Mouse (Mus musculus) embryo, embryonic 10 days (tissue): ENCODE results near the gene Hdac9.
A peak's percentile ranks its signal among the peaks of the same experiment; 100 is the strongest.

ENCODE experiments used
- DNase-seq: peaks from one replicate; pipeline ENCODE4 v3.0.0-alpha.2; 2015; ENCODE audit warnings: low spot score

Gene Hdac9

DNA sequence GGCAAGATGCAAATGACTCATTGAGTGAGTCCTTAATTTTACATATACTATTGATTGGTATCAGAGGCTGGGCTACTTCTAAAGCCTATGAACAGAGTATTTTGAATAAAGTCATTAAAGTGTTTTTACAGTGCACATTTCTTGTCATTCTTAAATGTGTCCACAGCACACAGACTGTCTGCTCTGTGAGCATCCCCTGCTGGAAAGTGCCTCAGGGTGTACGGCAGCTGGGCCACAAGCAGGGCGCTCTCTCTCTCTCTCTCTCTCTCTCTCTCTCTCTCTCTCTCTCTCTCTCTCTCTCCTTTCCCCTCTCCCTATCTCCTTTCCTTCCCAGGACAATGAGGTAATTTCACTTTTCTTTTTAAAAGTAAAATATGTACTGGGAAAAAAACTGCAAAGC is 569.4 kb downstream of the Hdac9 start:
- DNase-seq, result no peak

GRCm38 (mm10) chr12:34342761-34343160 is 574.1 kb downstream of the Hdac9 start:
- peak; percentile 38 for DNase-seq

DNA sequence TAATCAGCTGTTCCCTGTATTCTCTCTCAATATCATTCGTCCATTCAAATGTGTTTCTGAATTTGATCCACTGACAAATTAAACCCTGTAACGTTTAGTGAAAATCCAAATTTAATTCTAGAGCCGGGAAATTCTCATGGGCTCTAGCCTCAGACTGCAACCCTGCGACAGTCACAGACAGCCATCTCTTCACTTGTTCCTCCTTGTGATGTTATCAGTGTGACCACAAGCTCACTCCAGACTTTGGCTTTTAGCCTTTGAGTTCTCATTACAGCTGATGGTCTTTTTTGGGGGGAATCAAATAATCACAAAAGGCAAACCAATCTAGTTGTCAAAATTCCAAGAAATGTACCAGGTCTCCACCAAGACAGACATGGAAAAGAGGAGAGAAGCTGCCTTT is 578.0 kb downstream of the Hdac9 start:
- DNase-seq, result no peak

DNA sequence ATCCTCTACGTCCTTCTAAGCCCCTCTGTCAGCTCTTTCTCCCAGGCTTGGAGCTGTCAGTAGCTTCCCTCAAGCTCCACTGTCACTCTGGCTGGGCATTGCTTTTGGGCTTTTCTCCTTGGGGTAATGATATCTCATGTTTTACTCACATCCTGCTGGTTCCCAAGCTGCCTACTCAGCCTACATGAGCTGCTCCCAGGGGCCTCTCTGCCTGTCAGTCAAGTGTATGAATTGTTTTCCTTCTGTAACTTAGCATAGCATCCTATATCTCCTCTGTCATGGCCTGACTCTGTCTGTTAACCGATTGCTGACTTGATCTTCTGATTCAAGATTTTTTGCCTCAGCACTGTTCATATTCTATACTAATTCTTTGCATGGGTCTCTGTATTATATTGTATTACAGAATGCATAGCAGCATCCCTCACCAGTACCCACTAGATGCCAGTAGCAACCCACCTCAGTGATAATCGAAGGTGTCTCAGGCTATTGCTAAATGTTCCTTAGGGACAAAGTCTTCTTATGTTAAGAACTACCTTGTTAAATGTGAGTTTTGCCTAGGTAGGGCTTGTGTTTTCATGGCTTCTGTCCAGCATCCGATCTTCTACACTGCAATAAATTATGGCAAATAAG is 582.3 kb downstream of the Hdac9 start:
- DNase-seq, result peak; percentile 18

DNA sequence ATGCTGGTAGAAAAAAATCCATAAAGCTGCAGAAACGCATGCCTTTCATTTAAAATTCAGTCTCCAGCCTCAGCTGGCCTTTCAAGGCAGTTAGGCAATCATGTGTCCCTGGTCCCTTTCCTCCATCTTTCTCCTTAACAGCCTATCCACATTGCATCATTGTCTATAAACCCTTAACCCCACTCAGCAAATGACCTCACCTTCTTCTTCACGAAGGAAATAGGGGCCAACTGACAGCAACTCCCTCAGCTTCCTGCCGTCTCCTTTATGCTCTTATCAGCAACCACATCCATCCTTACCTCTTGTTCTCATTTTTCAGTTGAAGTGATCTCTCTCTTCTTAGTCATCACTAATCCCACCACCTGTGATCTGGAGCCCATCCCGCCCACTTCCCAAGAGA is 584.0 kb downstream of the Hdac9 start:
- peak; percentile 17 for DNase-seq

GRCm38 (mm10) chr12:34327111-34327510 is 589.8 kb downstream of the Hdac9 start:
- DNase-seq, result no peak

GRCm38 (mm10) chr12:34312113-34312719 is 604.7 kb downstream of the Hdac9 start:
- no peak for DNase-seq

- DNase-seq, result peak; percentile 21
Observed at GRCm38 (mm10) chr12:34305453-34305852, 611.4 kb downstream of the Hdac9 start.

DNA sequence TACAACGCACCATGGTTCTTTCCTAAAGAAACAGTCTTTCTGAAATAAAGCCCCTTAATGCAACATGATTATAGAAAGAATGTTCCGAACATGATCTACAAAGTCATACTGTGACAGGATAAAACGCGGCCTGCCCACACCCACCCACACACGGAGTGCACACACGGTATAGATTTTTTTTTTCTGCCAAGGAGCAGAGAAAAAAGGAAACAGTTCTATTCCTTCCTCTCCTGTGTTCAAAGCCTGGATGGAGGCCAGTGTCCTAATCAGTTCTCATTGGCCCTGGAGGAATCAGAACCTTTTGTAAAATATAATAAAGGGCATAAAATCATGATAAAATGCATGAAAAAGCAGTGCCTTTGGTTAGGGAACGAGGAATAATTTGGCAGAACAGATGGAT is 624.5 kb downstream of the Hdac9 start:
- DNase-seq, result no peak

DNA sequence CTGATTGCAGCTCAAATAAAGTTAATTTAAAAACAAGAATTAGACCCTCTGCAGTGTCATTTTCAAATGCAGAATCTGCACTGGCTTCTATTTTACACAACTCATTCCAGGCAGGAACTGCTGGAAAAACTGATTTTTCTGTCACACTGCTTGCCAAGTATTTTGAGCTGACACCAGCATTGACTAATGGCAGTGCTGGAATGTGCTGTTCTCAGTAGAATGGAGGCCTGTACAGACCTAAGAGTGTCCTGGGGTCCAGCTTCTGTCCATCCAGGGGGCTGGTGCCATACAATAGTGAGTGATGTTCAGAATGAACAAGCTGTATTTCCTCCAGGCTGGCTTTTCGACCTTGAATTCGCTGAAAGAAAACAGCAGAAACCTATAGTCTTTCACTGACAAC is 629.7 kb downstream of the Hdac9 start:
- DNase-seq, result peak; percentile 55

DNA sequence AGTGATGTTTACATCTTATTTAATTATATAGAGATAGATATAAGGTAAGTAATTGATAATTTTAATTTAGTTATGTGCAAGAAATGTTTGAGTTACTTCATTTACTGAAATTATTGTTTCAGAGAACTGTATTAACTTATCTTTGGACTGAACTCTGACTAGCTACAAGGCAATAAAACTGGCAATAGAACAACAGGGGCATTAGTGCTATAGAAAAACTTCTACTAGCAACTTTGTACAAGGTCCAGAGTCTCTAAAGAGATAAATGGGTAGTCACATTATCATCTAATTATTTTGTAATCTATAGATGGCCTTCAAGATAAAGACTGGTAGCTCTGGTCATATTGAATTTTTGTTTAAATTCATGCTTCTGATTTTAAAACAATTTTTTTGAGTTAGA is 632.0 kb downstream of the Hdac9 start:
- DNase-seq, result no peak

GRCm38 (mm10) chr12:34284396-34284795 is 632.5 kb downstream of the Hdac9 start:
- no peak for DNase-seq

- no peak for DNase-seq
Observed at GRCm38 (mm10) chr12:34278822-34279221, 638.1 kb downstream of the Hdac9 start.

GRCm38 (mm10) chr12:34273816-34274215 is 643.1 kb downstream of the Hdac9 start:
- no peak for DNase-seq

DNA sequence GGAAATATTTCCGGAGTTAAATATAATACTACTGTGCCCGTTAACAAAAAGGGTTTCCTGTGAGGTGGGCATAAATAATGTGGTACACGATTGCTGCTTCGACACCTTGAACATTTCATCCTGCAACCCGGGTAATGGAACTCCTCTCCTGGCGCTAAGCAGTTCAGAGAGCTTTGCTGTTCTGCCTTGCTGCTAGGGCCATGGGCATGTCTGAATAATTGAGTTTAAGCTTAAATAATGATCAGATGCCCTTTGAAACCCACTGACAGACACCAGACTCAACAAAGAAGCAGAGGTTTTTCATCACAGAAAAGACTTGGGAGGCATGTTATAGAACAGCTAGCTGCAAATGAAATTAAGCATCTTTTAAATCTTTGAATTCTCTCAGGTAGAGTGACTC is 646.8 kb downstream of the Hdac9 start:
- DNase-seq, result no peak

DNA sequence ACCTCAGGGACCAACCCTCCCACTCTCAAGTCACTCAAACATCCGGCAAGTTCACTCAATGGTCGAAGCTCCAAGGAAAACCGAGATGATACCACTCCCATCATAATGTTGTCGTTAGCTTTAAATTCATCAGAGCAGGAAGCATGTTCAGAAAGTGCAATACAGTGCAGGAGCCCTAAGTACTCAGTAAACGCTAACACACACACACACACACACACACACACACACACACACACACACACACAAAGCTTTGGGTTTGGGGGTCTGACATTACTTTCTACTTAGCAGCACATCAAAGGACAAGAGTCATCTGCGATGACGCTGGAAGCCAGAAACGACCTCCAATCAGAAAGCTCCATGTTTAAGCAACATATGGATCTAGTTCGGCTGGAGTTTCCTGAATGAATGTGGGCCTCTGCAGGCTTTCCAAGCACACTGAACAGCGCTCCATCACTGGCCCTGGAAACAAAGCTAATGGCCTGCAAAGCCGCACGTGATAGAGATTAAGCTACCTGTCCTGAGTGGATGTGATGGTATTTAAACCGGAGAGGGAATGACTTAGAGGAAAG is 647.3 kb downstream of the Hdac9 start:
- peak; percentile 66 for DNase-seq

- no peak for DNase-seq
Observed at GRCm38 (mm10) chr12:34259651-34260050, 657.2 kb downstream of the Hdac9 start.

- DNase-seq, result no peak
Observed at GRCm38 (mm10) chr12:34249160-34249559, 667.7 kb downstream of the Hdac9 start.

- DNase-seq, result peak; percentile 54
Observed at GRCm38 (mm10) chr12:34248193-34249121, 668.4 kb downstream of the Hdac9 start.

DNA sequence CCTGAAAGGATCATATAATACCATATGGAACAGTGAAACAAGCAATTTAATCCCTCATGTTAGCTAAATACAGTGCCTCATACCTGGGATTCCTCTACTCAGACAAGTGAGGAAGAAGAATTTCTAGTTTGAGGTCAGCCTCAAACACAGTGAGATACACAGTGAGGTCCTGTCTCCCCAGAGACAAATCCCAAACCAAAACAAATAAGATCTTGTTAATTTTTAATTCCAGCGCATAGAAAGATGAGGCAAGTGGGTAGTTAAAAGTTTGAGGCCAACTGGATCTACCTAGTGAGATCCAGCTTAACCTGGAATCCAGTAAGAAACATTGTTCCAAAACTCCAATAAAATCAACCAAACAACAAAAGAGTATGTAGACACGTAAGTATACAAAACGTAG is 678.1 kb downstream of the Hdac9 start:
- DNase-seq, result no peak

- no peak for DNase-seq
Observed at GRCm38 (mm10) chr12:34231621-34232150, 685.2 kb downstream of the Hdac9 start.

DNA sequence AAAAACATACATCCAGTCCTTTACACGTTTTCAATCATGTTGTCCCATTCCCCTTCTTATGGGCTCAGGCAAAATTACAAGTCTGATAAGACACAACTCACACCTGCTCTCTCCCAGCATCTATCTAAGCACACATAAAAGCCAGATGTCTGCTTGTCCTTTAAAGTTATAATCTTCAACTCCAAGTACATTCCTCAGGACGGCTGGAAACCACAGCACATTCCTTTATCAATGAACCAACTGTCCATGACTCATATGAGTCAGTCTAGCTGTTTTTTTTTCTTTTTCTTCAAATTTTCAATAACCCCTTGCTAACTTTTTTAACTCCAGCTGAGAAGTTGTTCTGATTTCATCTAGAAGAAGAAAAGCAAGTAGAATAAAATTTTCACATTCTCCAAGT is 692.4 kb downstream of the Hdac9 start:
- DNase-seq, result no peak
